Mouse (Mus musculus): ENCODE measurements around the gene Slfn14. TPM values are rescaled to one million over a fixed set of nuclear protein-coding genes. Genes with fewer than 3 reads are reported as not detected.

Gene Slfn14
- polyA plus RNA-seq, 1 experiment from 2014 or later: 0.16 TPM

- Histone ChIP-seq H3K9ac (replicated peaks; ENCODE audit: low read depth, low read length) (peak within 1 kb of the TSS; percentile 97), H3K4me1 (ENCODE audit: control insufficient read depth, insufficient read depth, low read length) (peaks cover 32% of the 10 kb centered on the region), H3K36me3 (ENCODE audit: control insufficient read depth, insufficient read depth, low read length) (no peaks in the 10 kb centered on the region), H3K9me3 (ENCODE audit: control insufficient read depth, low read length) (no peaks in the 10 kb centered on the region), H3K27me3 (ENCODE audit: control insufficient read depth, insufficient read depth, low read length) (no peaks in the 10 kb centered on the region), H3K4me2 (ENCODE audit: low read depth, low read length) (peak within 1 kb of the TSS; percentile 80), H3K27ac (ENCODE audit: low read depth, low read length) (peak within 1 kb of the TSS; percentile 98), H3K4me3 (ENCODE audit: low read depth, low read length) (peak within 1 kb of the TSS; percentile 93)
- ATAC-seq (ENCODE audit: low read depth): peak; percentile 80
- WGBS: 0% methylated on average over 51 of the region's 51 CpGs
Observed at GRCm38 (mm10) chr11:83302526-83303251, 16.2 kb upstream of the Slfn14 start, which contains the start of gene Pex12. Gene Pex12, minus strand, starts transcription at chr11:83302586.

GRCm38 (mm10) chr11:83302124-83302523, 15.6 kb upstream of the Slfn14 start:
- Histone ChIP-seq H3K4me1 (ENCODE audit: control insufficient read depth, insufficient read depth, low read length) (peaks cover 37% of the 10 kb centered on the region), H3K9ac (replicated peaks; ENCODE audit: low read depth, low read length) (peak overlapping the region; percentile 97), H3K4me3 (ENCODE audit: low read depth, low read length) (peak overlapping the region; percentile 93), H3K36me3 (ENCODE audit: control insufficient read depth, insufficient read depth, low read length) (no peaks in the 10 kb centered on the region), H3K9me3 (ENCODE audit: control insufficient read depth, low read length) (no peaks in the 10 kb centered on the region), H3K27ac (ENCODE audit: low read depth, low read length) (peak overlapping the region; percentile 98), H3K4me2 (ENCODE audit: low read depth, low read length) (peak overlapping the region; percentile 80), H3K27me3 (ENCODE audit: control insufficient read depth, insufficient read depth, low read length) (no peaks in the 10 kb centered on the region)
- no peak for ATAC-seq (ENCODE audit: low read depth)
- 12% methylated on average over 10 of the region's 10 CpGs for WGBS

DNA sequence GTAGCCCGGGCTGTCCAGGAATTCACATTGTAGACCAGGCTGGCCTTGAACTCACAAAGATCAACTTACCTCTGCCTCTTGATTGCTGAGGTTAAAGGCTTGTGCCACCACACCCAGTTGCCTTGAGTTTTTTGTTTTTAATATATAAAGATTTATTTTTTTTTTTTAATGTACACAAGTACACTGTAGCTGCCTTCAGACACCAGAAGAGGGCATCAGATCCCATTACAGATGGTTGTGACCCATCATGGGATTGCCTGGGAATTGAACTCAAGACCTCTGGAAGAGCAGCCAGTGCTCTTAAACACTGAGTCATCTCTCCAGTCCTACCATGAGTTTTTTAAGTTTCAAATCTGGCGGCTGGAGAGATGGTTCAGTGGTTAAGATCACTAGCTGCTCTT, 14.9 kb upstream of the Slfn14 start:
- Histone ChIP-seq H3K9me3 (ENCODE audit: control insufficient read depth, low read length) (no peaks in the 10 kb centered on the region), H3K27ac (ENCODE audit: low read depth, low read length) (no peak overlapping the region), H3K36me3 (ENCODE audit: control insufficient read depth, insufficient read depth, low read length) (no peaks in the 10 kb centered on the region), H3K9ac (replicated peaks; ENCODE audit: low read depth, low read length) (no peak overlapping the region), H3K27me3 (ENCODE audit: control insufficient read depth, insufficient read depth, low read length) (no peaks in the 10 kb centered on the region), H3K4me2 (ENCODE audit: low read depth, low read length) (no peak overlapping the region), H3K4me1 (ENCODE audit: control insufficient read depth, insufficient read depth, low read length) (peaks cover 37% of the 10 kb centered on the region), H3K4me3 (ENCODE audit: low read depth, low read length) (no peak overlapping the region)
- WGBS: 65% methylated on average over 2 of the region's 2 CpGs
- ATAC-seq (ENCODE audit: low read depth): no peak

DNA sequence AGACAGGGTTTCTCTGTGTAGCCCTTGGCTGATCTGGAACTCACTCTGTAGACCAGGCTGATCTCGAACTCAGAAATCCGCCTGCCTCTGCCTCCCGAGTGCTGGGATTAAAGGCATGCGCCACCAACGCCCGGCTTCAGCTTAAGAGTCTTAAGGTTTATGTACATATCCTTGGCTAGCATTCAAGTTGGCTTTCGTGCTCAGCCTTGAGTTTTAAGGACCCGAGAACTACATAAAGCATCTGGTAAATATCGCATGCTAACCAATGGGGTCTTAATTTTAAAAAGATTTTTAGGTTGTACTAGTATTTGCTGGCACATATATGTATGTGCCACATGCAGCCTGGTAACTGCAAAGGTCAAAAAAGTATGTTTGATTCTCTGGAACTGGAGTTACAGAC, 13.2 kb upstream of the Slfn14 start:
- peaks cover 6% of the 10 kb centered on the region; the same call in 1 of the 2 replicates for H3K36me3 ChIP-seq (ENCODE audit: control insufficient read depth, insufficient read depth, low read length)
- 96% methylated on average over 9 of the region's 9 CpGs for WGBS
- H3K27ac ChIP-seq (ENCODE audit: low read depth, low read length): no peak overlapping the region
- no peaks in the 10 kb centered on the region for H3K27me3 ChIP-seq (ENCODE audit: control insufficient read depth, insufficient read depth, low read length)
- no peak overlapping the region for H3K4me2 ChIP-seq (ENCODE audit: low read depth, low read length)
- no peak for ATAC-seq (ENCODE audit: low read depth)
- peaks cover 32% of the 10 kb centered on the region for H3K4me1 ChIP-seq (ENCODE audit: control insufficient read depth, insufficient read depth, low read length)
- no peak overlapping the region for H3K9ac ChIP-seq (replicated peaks; ENCODE audit: low read depth, low read length)
- no peak overlapping the region for H3K4me3 ChIP-seq (ENCODE audit: low read depth, low read length)
- no peaks in the 10 kb centered on the region for H3K9me3 ChIP-seq (ENCODE audit: control insufficient read depth, low read length)

DNA sequence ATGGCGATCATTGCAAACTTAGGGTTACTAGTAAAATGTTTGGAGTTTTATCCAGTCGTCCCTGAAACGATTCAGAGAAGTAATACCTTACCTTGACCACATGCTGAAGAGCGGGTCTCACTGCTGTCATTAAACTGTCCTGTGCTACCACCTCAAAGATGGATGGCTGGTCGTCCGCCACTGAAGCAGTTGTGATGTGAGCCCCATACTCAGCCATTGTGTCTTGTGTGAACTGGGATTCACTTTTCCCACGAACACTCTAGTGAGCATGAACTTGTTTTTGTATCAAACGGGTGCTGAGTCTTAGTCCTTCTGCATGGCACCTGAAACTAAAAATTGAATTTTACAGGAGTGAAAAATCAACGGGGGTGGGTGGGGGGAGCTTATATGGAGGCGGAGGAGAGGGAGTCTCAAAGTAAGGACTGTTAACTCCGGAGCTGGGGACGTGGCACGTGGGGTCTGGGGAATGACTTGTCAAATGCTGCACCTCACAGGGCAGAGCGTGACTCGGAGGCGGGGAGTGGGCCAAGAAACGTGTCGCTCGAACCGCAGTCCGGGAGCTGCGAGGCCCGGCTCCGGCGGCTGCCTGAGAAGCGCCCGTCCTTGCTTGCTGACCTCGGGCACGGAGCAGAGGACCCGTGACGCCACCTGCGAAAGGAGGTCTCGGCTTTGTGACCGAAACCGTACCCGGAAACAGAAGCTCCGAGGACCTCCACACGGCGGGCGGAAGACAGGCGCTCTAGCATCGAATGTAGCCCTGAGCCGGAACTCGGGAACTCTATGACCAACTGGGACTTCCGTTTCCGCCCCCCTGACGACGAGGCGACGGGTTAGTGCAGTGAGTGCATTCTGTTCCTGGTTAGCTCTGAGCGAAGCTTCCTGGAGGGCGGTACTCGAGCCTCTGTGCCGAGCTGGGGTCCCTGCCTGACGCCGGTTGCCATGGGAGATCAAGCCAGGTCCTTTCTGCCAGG, 12.0 kb upstream of the Slfn14 start, which contains the start of gene Ap2b1:
TSS of gene Ap2b1 (plus strand) at position 800 of the 971 bp plus-strand sequence.
- peak within 1 kb of the TSS; percentile 79 for H3K4me2 ChIP-seq (ENCODE audit: low read depth, low read length)
- ATAC-seq (ENCODE audit: low read depth): peak; percentile 91
- H3K9ac ChIP-seq (replicated peaks; ENCODE audit: low read depth, low read length): peak within 1 kb of the TSS; percentile 76
- peaks cover 6% of the 10 kb centered on the region; the same call in 1 of the 2 replicates for H3K36me3 ChIP-seq (ENCODE audit: control insufficient read depth, insufficient read depth, low read length)
- no peaks in the 10 kb centered on the region for H3K9me3 ChIP-seq (ENCODE audit: control insufficient read depth, low read length)
- H3K4me3 ChIP-seq (ENCODE audit: low read depth, low read length): peak within 1 kb of the TSS; percentile 65
- WGBS: 2% methylated on average over 56 of the region's 56 CpGs
- peak within 1 kb of the TSS; percentile 84 for H3K27ac ChIP-seq (ENCODE audit: low read depth, low read length)
- H3K27me3 ChIP-seq (ENCODE audit: control insufficient read depth, insufficient read depth, low read length): no peaks in the 10 kb centered on the region
- H3K4me1 ChIP-seq (ENCODE audit: control insufficient read depth, insufficient read depth, low read length): peaks cover 20% of the 10 kb centered on the region

GRCm38 (mm10) chr11:83297816-83298215, 11.3 kb upstream of the Slfn14 start:
- Histone ChIP-seq H3K36me3 (ENCODE audit: control insufficient read depth, insufficient read depth, low read length) (peaks cover 6% of the 10 kb centered on the region; the same call in 1 of the 2 replicates), H3K4me2 (ENCODE audit: low read depth, low read length) (peak overlapping the region; percentile 79), H3K27ac (ENCODE audit: low read depth, low read length) (peak overlapping the region; percentile 84; the same call in 1 of the 2 replicates), H3K9me3 (ENCODE audit: control insufficient read depth, low read length) (no peaks in the 10 kb centered on the region), H3K27me3 (ENCODE audit: control insufficient read depth, insufficient read depth, low read length) (no peaks in the 10 kb centered on the region), H3K9ac (replicated peaks; ENCODE audit: low read depth, low read length) (peak overlapping the region; percentile 76; the same call in 1 of the 2 replicates), H3K4me3 (ENCODE audit: low read depth, low read length) (peak overlapping the region; percentile 65), H3K4me1 (ENCODE audit: control insufficient read depth, insufficient read depth, low read length) (peaks cover 25% of the 10 kb centered on the region)
- ATAC-seq (ENCODE audit: low read depth): no peak
- WGBS: 68% methylated on average over 6 of the region's 6 CpGs

DNA sequence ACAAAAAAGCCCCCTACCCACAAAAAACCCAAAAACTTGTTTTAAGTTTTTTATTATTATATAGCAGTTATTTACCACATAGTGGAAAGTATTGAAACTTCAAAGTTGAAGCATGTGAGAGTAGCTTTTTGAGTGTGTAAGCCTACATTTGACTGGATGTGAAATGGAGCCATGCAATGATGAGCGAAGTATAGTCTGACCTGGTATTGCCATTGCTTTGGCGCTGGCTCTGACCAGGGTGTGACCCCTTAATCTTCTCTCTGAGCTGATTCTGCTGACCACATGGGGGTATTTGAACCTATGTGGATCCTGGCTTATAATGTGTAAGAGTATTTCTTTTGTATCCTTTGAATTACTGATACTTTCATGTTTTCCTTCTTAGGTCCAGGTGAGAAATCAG, 7.6 kb upstream of the Slfn14 start:
- no peak overlapping the region for H3K4me3 ChIP-seq (ENCODE audit: low read depth, low read length)
- H3K36me3 ChIP-seq (ENCODE audit: control insufficient read depth, insufficient read depth, low read length): peaks cover 6% of the 10 kb centered on the region; the same call in 1 of the 2 replicates
- peaks cover 30% of the 10 kb centered on the region for H3K4me1 ChIP-seq (ENCODE audit: control insufficient read depth, insufficient read depth, low read length)
- 93% methylated on average over 2 of the region's 2 CpGs for WGBS
- H3K4me2 ChIP-seq (ENCODE audit: low read depth, low read length): no peak overlapping the region
- no peaks in the 10 kb centered on the region for H3K27me3 ChIP-seq (ENCODE audit: control insufficient read depth, insufficient read depth, low read length)
- no peak for ATAC-seq (ENCODE audit: low read depth)
- H3K9me3 ChIP-seq (ENCODE audit: control insufficient read depth, low read length): no peaks in the 10 kb centered on the region
- H3K9ac ChIP-seq (replicated peaks; ENCODE audit: low read depth, low read length): no peak overlapping the region
- no peak overlapping the region for H3K27ac ChIP-seq (ENCODE audit: low read depth, low read length)

GRCm38 (mm10) chr11:83293182-83293581, 6.7 kb upstream of the Slfn14 start:
- Histone ChIP-seq H3K9ac (replicated peaks; ENCODE audit: low read depth, low read length) (peak overlapping the region; percentile 47; the same call in 1 of the 2 replicates), H3K4me1 (ENCODE audit: control insufficient read depth, insufficient read depth, low read length) (peaks cover 29% of the 10 kb centered on the region), H3K27ac (ENCODE audit: low read depth, low read length) (no peak overlapping the region), H3K4me3 (ENCODE audit: low read depth, low read length) (peak overlapping the region; percentile 61), H3K27me3 (ENCODE audit: control insufficient read depth, insufficient read depth, low read length) (no peaks in the 10 kb centered on the region), H3K36me3 (ENCODE audit: control insufficient read depth, insufficient read depth, low read length) (peaks cover 6% of the 10 kb centered on the region; the same call in 1 of the 2 replicates), H3K4me2 (ENCODE audit: low read depth, low read length) (peak overlapping the region; percentile 55), H3K9me3 (ENCODE audit: control insufficient read depth, low read length) (no peaks in the 10 kb centered on the region)
- 88% methylated on average over 1 of the region's 1 CpGs for WGBS
- ATAC-seq (ENCODE audit: low read depth): no peak

Measured in neural tube, embryonic 14.5 days (tissue).